Mouse (Mus musculus): ENCODE results near the gene Stag2. TPM values are rescaled to one million over a fixed set of nuclear protein-coding genes. Genes with fewer than 3 reads are reported as not detected.

The Stag2 gene
- total RNA-seq (2021): 10 to 100 TPM; 44.6 to 53.2 TPM
- long read RNA-seq, experiment 1, full-length matches to known transcripts: 5 of 24 reads
- long read RNA-seq, experiment 1, partial matches to known transcripts: 3 of 24 reads
- long read RNA-seq, experiment 1, other reads (novel, unspliced or antisense): 16 of 24 reads
- long read RNA-seq, experiment 2, full-length matches to known transcripts: 7 of 27 reads
- long read RNA-seq, experiment 2, partial matches to known transcripts: 7 of 27 reads
- long read RNA-seq, experiment 2, other reads (novel, unspliced or antisense): 13 of 27 reads

DNA sequence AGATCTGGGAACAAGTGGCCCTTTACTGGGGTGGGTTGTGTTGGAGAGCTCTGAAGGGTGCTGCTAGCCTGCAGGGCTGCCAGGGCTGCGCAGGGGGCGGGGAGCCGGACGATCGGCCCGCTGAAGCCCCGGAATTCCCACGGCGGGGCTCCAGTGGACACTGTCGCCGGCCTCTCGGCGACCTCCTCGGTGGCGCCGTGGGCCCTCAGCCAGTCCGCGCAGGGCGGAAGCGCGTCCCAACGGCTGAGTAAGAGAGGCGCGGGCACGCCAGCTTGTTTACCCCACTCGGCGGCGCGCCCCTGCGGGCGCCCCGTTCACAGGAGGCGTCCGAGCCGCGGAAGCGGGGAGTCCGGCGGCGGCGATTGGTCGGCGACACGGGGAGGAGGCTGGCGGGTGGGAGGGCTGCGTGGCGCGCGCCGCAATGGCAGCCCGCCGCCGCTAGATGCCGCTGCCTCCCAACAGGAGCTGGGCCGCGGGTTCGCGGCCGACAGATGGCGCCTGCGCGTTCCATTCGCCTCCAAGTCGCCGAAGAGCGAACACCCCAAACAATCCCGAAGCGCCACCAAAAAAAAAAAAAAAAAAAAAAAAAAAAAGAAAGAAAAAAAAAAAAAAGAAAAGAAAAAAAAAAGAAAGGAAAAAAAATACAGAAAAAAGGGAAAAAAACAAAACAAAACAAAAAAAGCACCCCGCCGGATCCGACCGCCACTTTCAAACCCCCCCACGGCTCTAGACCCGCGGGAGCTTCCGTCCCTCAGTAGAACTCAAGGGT, at the start of gene Stag2:
TSS of gene Stag2 (plus strand) at position 530 of the 769 bp plus-strand sequence.
- intact Hi-C loops (cut with DNase I): loop anchor here (1.0 kb wide), 2 partner anchors 81 to 116 kb away; no protein-coding TSS in a partner anchor
- H3K4me3 ChIP-seq: peak within 1 kb of the TSS; percentile 60

DNA sequence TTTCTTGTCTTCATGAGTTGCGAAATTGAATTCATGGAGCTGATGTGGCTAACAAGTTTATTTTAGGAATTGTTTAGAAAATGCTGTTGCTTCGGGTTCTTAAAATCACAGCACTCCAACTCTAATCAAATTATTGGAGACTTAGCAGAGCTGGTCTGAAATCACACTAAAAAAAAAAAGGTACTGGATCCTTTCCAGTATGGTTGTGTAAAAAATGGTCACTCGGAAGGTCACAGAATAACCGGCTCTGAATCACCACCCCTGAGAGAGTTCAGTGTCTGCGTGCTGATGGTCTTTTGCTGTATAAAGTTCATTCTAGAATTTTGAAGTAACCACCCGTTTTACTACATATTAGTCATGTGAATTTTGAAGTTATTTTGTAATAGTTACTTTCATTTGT, 42.0 kb upstream of the Stag2 start:
- no peak overlapping the region for H3K27ac ChIP-seq
- TF ChIP-seq CTCF (IDR thresholded peaks at IDR 0.05): no peak
- no peak overlapping the region for H3K4me3 ChIP-seq
- intact Hi-C loops (cut with DNase I): no loop called here
- DNase-seq (ENCODE audit: extremely low spot score in 1 of 2, low spot score in 2 of 2): no peak

More for the DNA sequence above, at the start of gene Stag2:
- H3K27ac ChIP-seq: peak within 1 kb of the TSS; percentile 98
- peak; percentile 84 to 86 for DNase-seq (ENCODE audit: extremely low spot score in 1 of 2, low spot score in 2 of 2)
- TF ChIP-seq CTCF (IDR thresholded peaks at IDR 0.05): peak; percentile 74

DNA sequence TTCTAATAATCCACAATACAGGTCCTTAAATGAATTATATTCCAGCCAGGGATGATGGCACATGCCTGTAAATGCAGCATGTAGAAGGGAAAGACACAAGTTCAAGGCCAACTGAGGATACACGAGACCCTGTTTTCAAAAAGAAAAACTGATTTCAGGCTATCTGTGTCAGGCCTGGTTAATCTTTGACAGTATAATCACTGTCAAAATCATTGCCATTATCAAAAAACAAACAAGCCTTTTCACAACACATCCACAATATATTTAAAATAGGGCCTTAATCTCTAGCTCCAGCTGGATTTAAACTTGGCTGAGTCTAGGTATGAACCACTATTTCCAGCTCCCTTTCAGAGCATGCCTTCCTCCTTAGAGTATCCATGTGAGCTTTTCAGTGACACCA, 38.5 kb upstream of the Stag2 start:
- no peak for TF ChIP-seq CTCF (IDR thresholded peaks at IDR 0.05)
- H3K4me3 ChIP-seq: no peak overlapping the region
- no peak for DNase-seq (ENCODE audit: extremely low spot score in 1 of 2, low spot score in 2 of 2)
- no peak overlapping the region for H3K27ac ChIP-seq
- intact Hi-C loops (cut with DNase I): no loop called here

DNA sequence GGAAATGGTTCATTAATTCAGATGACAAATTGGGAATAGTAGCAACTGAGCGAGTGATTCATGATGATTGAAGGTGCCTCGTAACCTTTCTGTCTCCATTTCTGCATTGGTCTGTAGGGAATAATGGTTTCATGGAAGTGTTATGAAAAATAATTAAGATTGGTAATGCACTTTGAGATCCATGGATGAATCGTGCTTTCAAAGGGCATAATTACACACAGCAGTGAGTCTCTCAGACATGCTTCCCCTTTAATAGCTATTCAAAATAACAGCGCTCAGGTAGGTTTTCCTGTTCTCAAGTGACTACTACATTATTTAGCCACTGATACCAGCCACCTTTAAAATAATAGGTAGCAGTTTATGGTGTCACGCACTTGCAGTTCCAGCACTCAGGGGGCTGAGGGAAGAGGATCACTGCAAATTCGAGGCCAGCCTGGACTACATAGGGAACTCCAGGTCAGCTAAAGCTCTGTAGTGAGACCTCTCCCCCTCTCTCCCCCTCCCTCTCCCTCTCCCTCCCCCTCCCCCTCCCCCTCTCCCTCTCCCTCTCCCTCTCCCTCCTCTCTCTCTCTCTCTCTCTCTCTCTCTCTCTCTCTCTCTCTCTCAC, 29.6 kb upstream of the Stag2 start:
- no peak overlapping the region for H3K27ac ChIP-seq
- intact Hi-C loops (cut with DNase I): no loop called here
- no peak for TF ChIP-seq CTCF (IDR thresholded peaks at IDR 0.05)
- no peak overlapping the region for H3K4me3 ChIP-seq
- no peak for DNase-seq (ENCODE audit: extremely low spot score in 1 of 2, low spot score in 2 of 2)

DNA sequence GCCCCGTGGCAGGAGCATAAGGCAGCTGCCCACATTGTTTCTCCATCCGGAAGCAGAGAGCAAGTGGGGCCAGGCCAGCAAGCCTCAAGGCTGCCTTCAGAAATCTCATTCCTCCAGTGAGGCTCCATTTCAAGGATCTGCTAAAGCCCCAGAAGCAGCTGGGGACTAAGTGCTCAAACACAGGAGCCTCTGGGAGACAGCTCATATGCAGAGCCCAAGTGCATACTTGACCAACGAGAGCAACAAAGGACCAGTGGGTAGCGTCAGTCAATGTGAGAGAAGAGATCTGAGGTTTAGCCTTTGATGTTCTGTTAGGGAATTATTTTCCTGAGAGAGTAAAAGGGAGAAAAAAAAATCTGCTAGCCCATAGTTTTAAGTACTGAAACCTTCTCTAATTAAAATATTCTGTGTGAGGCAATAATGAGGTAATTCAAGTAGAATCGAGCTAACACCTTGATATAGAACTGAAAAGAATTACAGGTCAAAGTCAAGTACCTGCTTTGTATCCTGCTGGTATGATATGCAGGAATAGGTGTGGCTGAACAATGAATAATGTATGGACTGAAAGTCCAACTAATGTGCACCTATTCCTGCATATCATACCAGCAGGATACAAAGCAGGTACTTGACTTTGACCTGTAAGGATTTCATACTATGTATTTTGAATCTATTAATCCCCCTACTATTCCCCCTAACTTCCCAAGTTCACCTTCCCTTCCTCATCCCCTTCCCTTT, 24.0 kb upstream of the Stag2 start:
- Histone ChIP-seq H3K4me3 (no peak overlapping the region), H3K27ac (no peak overlapping the region)
- no peak for TF ChIP-seq CTCF (IDR thresholded peaks at IDR 0.05)
- DNase-seq (ENCODE audit: extremely low spot score in 1 of 2, low spot score in 2 of 2): no peak
- intact Hi-C loops (cut with DNase I): no loop called here

DNA sequence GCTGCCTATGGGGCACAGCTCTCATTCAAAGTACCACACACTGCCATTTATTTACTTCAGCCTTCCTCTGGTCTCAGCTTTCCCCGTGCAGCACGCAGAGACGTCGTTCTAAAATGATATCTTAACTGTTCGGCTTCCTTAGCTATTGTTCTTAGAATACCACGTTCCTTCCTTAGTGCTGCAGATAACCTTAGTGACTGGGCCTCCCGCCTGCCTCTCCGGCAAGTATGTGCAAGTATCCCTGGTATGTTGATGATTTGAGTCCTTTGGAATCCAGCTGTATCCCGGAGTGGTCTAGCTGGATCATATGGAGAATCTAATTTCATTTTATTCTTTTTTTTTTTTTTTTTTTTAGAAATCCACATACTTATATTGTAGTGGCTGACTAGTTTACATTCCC, 9.2 kb upstream of the Stag2 start:
- intact Hi-C loops (cut with DNase I): no loop called here
- DNase-seq (ENCODE audit: extremely low spot score in 1 of 2, low spot score in 2 of 2): no peak
- Histone ChIP-seq H3K4me3 (no peak overlapping the region), H3K27ac (no peak overlapping the region)
- TF ChIP-seq CTCF (IDR thresholded peaks at IDR 0.05): no peak

DNA sequence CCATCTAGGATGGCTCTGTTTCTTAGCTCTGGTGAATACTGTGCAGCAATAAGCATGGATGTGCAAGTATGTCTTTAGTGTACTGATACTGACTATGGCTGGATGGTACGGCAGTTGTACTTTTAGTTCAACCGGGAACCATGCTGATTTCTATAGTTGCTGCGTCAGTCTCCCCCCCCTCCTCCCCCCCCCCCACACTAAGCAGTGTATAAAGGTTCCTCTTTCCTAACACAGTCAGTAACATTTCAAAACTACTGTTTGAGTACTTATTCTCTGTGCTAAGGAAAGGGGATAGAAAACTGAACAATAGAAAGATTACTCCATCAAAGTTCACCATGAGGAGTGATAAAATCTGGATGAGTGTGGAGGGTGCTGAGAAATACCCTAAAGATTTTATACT, 6.5 kb upstream of the Stag2 start:
- no peak for DNase-seq (ENCODE audit: extremely low spot score in 1 of 2, low spot score in 2 of 2)
- Histone ChIP-seq H3K27ac (no peak overlapping the region), H3K4me3 (no peak overlapping the region)
- no peak for TF ChIP-seq CTCF (IDR thresholded peaks at IDR 0.05)
- intact Hi-C loops (cut with DNase I): no loop called here

DNA sequence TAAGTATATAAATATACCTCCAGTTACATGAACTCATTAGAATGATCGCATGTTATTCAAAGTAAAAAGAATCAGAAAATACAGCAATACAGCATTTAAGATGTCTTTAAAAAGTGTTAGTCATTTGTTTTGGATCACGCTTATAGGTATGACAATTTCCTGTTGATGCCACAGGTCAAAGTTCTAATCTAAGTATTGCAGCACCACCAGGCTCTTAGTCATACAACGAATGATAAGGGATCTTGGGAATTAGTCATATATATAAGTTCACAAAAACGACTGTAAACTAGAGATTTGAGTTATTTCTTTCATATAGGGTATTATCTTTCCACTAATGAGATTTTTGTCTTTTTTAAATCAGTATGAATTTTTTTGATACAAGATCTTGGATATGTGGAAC, 5.1 kb upstream of the Stag2 start:
- no peak for DNase-seq (ENCODE audit: extremely low spot score in 1 of 2, low spot score in 2 of 2)
- intact Hi-C loops (cut with DNase I): no loop called here
- H3K4me3 ChIP-seq: no peak overlapping the region
- no peak overlapping the region for H3K27ac ChIP-seq
- TF ChIP-seq CTCF (IDR thresholded peaks at IDR 0.05): no peak

DNA sequence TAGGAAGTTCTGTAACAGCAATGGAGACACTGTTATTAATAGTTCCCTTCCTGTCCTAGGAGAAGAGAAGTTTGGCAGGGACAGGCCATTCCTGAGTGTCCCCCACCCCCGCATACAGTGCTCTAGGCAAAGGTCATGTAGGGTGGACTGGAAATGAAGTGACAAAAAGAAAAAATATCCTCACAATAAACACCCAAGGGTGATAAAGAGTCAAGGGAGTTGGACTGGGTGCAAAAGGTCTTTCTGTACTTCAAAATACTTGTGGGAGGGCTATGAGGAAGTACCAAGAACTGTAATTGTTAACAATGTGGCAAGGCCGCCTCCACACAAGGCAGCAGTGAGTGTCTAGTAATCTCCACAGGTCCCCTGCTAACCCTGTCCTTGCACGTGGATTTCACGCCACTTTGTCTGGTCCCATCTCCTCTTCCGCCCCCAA, 1.1 kb upstream of the Stag2 start:
- H3K27ac ChIP-seq: no peak overlapping the region
- TF ChIP-seq CTCF (IDR thresholded peaks at IDR 0.05): no peak
- intact Hi-C loops (cut with DNase I): loop anchor here (1.0 kb wide), 1 partner anchor 115 kb away; no protein-coding TSS in a partner anchor
- H3K4me3 ChIP-seq: no peak overlapping the region
- no peak for DNase-seq (ENCODE audit: extremely low spot score in 1 of 2, low spot score in 2 of 2)

DNA sequence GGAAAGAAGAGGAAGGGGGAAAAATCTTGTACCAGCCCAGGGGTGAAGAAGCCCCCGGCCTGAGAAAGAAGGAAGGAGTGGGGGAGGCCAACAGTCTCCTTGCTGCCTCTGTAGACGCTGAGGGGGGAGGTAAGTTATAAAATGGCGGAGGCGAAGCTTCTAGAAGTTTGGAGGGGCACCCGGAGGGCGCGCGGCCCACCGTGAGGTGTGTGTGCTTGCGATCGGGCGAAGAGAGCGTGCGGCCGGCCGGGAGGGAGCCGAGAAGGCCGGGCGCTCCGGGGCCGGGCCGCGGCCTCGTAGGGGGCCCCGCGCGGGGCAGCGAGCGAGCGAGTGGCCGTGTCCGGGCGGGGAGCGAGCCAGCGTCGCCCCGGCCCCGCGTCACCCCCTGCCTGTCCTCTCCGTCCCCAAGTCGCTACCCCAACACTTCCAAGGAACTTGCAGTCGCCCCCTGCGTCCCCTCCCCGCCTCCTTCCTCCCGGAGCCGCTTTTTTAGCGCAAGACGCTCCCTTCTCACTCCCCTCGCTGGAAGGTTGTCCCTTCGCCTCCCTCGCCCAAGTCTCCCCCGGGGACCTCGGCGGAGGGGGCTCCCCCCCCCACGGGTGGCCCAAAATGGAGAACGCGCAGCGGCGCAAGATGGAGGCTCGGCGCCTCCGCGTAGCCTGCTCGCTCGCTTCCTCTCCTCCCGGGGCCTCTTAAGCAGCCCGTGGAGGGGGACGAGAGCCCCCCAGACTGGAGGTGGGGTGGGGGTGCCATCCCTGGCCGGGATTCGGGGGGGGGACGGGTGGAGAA, 634 bp downstream of the Stag2 start:
- no peak for TF ChIP-seq CTCF (IDR thresholded peaks at IDR 0.05)
- DNase-seq (ENCODE audit: extremely low spot score in 1 of 2, low spot score in 2 of 2): peak; percentile 36 to 46
- Histone ChIP-seq H3K4me3 (peak overlapping the region; percentile 60), H3K27ac (peak overlapping the region; percentile 98)
- intact Hi-C loops (cut with DNase I): loop anchor here (1.0 to 5.0 kb wide), 2 partner anchors 81 to 83 kb away; no protein-coding TSS in a partner anchor
